Mouse (Mus musculus) ZHBTc4 (cell line): ENCODE data around the gene Mns1.

Experiments used
- DNase-seq: peaks from one replicate; pipeline ENCODE4 v3.0.0-alpha.2; 2011; ENCODE audit warnings: low read depth, low spot score

Mns1 gene

DNA sequence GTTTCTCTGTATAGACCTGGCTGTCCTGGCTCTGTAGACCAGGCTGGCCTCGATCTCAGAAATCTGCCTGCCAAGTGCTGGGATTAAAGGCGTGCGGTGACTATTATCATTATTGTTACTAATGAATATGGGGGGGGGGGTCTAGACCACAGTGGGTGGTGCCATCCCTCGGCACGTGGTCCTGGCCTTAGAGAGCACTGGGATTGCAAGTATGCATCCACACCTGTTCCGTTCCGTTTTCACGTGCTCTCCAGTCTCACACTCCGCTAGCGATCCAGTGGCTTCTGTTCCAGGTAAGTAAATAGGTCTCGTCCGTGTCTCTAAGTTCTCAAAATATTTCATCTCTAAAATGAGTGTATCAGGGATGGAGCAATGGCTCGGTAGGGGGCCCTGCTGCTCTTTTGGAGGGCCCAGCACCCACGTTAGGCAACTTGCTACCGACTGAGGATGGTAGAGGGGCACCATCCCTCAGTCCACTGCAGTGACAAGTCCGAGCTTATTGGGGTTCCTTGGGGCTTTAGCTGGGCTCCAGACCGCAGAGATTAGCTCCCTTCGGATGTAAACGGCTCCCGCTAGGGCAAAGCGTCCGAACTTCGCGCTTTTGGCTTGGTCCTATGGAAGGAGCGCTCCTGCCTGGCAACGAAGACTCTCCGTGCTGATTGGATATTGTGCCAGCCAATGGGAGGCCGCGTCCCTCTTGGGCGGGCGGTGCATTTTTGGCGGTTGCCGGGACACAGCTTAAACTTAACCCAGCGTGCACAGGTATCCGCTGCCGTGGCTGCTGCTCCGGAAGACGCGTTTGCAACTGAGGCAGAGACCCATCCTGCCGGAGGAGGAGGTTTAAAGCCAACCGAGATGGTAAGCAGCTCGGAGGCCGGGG is at the start of gene Mns1:
Gene Mns1, plus strand, starts transcription at position 190 of the 880 bp plus-strand sequence.
- DNase-seq, result peak; percentile 96

DNA sequence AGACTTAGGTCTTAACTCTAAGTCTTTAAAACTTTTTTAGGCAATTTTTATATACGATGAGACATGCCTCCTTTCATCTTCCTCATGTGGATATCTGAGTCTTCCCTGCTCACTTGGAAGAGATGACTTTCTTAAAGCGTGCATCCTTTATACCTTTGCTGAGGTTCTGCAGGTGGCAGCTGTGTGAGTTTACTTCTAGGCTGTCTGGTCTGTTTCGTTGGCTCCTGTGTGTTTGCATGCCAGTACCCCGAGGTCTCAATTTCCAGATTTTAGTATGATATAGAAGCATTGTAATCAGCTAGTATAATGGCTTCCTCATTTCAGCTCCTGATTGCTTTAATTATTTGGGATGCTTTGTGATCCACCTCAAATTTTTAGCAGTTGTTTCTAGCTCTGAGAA is 48.9 kb upstream of the Mns1 start:
- no peak for DNase-seq

DNA sequence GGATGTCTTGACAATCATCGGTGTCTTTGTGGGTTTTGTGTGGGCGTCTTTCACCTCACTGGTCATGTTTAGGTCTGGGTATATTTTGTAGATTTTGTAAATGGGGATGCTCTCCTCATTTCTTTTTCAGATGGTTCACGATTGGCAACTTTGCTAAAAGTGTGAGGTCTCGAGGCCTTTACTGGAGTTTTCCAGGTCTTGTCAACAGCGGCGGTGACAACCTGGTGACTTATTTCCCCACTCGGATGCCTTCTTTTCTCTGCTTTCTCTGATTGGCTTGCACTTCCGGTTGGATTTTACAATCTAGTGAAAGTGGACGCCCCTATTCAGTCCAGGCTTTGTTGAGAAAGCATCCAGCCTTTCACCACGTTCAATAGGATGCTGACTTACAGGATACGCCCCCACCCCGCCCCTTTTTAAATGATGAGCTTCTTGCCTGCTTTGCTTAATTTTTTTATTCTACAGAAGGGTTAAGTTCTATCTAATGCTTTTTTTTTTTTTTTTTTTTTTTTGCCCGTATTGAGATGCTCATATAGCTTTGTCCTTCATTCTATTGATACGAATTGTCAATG is 48.3 kb upstream of the Mns1 start:
- no peak for DNase-seq

DNA sequence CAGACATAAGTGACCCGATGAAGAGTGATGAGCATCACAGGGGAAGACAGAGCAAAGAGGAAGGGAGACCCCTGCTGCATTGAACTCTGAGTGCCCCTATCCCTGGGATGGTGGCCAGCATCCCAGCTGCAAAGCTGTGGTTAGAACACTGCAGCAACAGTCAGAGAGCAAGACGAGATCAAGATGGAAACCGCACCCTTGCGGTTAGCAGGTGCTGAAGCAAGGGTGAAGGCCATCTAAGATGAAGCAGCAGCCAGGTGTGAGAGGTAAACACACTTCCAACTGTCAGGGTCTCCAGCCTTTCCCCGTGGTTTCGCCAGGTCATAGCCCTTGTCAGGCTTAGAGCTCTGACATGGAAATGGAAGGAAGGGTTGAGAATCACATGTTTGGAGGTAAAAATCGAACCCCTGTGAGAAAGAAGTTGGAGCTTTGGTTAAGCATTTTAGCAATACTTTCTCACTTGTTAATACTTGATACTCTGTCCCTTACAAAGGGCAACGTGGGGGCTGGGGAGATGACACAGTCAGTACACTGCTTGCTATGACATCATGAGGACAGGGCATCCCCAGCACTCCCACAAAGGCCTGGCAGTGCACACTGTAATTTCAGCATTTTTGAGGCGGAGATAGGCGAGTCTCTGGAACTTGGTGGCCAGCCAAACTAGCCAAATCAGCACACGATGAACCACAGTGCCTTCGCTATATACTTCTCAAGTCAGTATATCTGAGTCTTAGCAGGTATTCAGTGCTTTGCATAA is 47.3 kb upstream of the Mns1 start:
- DNase-seq, result no peak

DNA sequence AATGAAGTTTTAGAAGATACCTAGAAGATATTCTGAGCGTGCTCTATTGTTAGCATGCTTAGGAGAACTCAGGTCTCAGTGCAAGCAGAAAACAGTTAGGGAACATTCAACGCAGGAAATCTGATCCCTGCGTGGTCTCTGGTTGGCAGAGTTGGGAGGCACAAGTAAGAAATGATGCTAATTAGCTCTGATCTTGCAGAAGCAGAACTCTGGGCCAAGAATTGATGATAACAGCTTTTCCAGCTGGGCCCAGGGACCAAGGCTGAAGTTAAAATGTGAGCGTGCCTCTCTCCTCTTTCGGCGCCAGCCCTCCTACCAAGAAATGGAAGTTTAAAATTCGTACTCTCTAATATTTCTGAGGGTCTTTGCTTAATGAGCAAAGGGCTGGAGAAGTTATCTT is 45.1 kb upstream of the Mns1 start:
- no peak for DNase-seq

DNA sequence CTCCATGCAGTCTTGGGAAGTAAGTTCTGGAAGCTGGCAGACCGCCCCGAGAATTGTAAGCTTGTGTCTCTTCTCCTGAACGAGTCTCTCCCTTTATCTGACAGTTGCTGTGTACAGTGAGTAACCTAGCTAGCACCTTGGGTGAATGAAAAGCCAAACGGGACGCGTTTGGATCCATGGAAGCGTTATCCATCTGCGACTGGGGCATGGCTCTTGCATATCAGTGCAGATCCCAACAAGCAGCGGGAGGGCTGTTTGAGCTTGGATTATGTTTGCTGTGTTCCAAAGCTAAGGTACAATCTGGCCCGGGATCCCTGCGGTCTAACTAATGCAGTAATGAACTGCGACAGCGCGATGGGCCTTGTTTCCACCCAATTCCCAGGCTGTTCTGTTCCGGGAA is 44.6 kb upstream of the Mns1 start:
- no peak for DNase-seq

DNA sequence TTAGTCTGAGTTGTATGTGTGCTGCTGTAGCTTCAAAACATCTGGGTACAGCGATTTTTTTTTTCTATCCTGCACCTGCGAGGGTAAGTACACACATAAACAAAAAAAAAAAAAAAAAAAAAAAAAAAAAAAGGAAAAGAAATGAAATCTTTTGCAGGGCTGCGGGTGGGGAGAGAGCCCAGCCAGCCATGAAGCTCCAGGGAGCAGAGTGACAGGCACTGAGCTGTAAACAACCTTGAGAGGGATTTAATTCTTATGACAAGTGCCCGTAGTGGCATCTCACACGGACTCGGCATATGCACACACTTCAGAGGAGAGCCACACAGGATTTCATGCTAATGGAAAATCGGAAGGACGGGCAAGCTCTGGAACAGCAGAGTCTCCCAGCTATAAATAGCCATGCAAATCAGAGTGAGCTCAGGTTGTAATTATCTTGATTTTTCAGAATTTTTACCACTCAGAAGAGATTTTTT is 43.9 kb upstream of the Mns1 start:
- DNase-seq, result no peak

DNA sequence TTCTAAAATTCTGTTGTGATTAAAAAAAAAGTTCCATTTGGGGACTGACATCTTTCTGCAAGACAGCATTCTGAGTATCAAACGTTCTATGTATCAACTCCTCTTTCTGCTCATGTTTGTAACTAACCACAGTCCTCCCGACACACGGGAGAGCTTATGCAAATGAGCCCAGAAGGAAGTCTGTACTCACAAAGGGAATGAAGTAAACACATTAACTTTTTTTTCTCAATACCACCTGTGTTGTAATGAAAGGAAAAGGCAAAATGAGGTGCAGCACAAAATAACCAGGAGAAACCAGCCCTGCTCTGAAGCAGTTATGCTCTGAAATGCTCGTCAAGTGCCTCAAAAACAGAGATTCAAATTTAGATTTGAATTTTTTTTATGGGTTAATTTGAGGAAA is 37.7 kb upstream of the Mns1 start:
- no peak for DNase-seq

DNA sequence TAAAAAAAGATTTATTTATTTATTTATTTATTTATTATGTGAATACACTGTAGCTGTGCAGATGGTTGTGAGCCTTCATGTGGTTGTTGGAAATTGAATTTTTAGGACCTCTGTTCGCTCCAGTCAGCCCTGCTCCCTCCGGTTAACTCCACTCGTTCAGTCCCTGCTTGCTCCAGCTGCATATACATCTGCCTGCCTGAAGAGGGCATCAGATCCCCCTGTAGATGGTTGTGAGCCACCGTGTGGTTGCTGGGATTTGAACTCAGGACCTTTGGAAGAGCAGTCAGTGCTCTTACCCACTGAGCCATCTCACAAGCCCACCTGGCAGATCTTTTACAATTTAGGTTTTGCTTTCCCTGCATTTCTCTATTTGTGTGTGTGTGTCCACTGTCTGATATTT is 36.0 kb upstream of the Mns1 start:
- peak; percentile 16 for DNase-seq

DNA sequence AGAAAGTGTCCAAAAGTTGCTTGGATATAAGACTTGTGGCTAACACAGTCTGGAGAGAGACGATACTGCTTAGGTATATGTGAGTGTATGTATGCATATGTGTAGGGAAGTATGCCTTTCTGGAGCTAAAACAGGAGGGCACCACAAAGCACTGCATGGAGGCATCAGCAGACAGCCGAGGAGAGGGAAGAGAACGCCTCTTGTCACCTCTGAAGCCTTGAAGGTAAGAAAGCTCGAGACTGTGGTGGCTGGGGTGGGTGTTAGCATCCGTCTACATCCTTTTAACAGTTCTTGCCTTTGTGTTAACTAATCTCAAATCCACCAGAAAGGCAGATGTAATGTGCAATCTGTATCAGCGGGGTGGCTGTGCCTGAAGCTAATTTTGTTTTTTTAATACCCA is 34.4 kb upstream of the Mns1 start:
- DNase-seq, result no peak

DNA sequence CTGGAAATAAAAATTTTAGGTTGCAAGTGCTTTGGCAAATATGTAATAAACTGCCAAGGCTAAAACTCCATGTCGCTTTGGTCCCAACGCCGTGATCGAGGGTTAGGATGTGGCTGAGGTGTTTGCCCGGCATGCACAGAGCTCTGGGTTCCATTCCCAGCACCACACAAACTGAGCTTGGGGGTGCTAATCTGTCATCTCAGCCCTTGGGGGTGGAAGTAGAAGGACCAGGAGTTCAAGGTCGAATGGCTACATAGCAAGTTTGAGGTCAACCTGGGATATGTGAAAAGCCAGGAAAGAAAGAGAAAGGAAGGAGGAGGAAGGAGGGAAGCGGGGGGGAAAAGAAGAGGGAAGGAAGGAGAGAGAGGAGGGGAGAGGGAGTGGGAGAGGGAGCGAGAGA is 33.4 kb upstream of the Mns1 start:
- no peak for DNase-seq

DNA sequence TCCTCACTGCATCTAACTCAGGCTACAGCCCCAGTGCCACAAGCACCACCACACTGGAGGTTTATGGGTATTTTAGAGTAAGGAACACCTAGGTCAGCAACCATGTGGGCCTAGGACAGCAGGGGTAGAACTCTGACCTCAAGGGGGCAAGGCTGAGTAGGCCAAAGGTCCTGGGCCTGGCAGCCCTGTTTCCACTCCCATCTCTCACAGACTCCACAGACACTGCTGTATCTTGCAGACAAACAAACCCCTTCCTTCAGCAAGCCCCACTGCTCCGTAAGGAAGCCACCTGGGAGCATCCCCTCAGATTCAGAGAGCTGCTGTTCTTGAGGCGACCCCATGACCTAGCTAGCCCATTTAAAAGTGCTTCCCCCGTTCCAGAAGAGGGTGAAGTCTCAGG is 32.9 kb upstream of the Mns1 start:
- DNase-seq, result no peak

DNA sequence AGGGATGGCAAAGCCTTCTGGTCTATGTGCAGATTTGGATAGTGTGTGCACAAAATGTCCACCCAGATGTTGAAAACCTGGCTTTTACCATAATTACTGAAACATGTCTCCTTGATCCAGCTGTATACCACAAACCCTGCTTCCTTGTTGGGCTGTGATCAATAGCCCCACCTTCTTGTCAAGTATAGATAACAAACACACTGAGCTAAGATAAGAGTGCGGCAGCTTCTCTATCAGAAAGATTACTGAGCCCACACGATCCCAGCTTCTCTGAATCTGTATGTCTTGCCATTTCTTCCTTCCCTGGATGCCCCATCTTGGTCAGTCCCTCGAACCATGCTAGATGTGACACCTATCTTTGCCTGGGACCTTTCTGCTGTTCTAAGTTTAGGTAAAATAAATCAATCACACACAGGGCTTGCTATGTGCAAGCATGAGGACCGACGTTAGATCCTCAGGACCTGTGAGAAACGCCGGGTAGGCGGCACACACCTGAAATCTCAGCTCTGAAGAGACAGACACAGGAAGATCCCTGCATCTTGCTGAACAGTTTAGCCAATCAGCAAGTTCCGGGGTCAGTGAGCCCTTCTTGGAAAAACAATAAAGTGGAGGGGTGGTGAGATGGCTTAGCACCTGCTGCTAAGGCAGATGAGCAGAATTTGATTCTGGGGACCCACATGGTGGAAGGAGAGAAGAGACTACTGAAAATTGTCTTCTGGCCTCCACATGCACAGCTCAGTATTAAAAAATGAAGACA is 31.8 kb upstream of the Mns1 start:
- DNase-seq, result no peak

DNA sequence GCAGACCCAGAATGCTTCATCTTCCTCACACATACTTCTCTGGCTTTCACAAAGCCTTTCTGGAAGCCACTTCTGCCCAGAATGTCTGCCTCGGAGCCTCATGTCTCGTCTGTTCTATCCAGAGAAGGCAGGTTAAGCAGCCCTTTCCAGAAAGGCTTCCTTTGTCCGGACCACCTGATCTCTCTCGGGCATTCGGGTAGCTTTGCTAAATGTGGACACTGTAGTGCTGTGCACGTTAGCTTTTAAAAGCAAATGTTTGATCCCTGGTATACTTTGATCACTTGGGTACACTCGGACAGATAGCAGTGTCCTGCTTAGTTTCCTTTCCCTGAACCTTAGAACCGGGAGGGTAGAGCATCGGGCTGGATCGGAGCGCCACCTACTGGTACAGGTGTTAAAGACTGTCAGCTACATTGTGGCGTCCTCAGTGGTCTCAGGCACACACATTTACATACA is 29.7 kb upstream of the Mns1 start:
- DNase-seq, result peak; percentile 87

DNA sequence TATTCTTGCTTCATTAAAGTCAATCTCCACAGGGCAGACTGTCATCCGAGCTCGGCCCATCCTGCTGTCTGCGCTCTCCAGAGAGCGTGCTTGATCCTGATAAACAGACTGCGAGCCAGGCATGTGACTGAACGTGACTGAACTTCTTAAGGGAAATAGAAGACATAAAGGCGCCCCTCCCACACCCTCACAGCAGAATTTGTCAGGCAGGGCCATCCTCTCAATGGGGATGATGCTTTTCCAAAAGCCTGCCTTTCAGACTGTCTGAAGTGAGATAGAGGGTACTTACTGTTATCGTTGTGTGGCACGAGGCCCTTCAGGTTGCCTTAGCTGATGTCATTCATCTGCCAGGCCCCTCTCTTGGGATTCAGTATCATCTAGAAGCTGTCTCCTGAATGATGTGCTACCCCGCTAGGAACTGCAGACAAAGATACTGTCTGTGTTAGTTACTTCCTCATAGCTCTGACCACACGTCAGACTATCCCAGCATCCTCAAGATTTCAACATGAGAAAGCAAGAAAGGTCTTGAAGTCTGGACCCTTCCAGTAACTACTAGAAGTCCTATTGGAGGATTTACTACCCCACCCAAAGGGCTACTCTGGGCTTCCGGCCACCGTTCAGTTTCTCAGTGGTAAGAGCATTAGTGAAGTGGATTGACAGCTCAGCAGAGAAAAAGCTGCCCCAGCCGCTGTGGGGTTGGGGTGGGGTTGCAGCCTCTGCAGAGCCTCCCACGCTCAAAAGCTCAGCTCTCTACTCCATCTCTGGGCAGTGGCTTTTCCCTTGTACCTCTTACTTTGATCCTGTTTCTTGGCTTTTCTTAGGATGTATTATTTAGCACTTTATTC is 28.2 kb upstream of the Mns1 start:
- peak; percentile 13 for DNase-seq

DNA sequence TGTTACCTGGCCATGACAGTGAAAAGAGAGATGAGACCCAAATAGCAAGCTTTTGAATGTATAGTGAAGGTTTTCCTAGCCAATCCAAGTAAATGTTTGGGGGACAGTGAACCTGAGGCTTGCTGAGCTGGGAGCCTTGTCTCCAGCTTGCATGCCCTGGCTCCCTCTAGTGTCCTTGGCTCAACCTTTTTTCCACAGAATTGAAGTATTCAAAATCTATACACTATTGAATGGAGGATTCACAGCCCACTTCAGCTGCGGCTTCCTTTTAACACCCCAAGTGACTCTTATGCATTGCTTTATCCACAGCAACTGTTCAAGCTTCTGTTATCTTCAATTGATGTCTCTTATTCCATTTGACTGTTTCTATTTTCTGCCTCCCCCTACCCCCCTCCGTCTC is 26.1 kb upstream of the Mns1 start:
- no peak for DNase-seq

DNA sequence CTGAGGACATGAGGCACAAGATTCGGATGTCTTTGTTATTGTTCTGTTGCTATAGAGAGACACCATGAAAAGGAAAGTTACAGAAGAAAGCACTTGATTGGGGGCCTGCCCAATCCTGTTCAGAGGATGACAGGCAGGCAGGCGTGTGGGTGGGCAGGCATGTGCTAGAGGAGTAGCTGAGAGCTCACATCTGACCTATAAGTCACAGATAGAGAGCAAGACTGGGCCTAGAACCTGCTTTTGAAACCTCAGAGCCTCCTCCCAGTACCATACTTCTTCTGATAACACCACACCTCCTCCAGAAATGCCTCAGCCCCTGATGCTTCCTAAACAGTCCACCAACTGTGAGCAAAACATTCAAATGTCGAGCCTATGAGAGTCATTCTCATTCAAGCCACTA is 19.4 kb upstream of the Mns1 start:
- no peak for DNase-seq

DNA sequence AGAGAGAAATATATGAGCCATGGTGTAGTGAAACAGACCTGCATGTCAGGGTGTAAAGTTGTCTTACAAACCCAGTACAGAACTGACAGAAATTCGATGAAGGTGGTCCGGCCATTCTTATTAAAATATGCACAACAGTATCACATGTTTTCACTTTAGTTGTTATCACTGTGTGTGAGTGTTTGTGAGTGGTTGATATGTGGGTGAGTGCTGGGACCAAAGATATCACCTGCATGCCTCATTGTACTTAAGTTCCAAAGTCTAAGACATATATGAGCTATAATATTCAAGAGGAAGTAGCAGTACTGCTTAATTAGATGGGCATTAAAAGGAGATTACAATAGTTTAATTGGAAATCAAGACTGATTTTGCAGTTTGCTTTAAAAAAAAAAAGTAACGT is 17.3 kb upstream of the Mns1 start:
- no peak for DNase-seq

DNA sequence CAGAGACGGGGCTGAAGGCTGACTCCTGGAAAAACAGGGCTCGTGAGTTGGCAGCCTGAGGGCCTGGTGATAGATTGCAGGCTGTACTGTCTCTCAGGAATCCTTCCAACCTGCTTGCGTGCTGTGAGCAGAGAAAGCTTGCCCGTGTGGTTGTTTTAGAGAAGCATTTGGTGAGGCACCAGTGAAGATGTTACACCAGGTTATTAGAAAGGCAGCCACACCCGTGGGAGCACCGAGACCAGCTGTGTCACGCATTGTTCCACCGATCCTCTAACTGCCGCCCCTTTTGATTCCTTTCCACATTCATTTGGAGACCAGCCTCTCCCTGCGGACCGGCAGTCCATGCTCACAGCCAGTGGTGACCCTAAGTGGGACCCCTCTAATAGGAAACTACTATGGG is 15.5 kb upstream of the Mns1 start:
- DNase-seq, result peak; percentile 31

DNA sequence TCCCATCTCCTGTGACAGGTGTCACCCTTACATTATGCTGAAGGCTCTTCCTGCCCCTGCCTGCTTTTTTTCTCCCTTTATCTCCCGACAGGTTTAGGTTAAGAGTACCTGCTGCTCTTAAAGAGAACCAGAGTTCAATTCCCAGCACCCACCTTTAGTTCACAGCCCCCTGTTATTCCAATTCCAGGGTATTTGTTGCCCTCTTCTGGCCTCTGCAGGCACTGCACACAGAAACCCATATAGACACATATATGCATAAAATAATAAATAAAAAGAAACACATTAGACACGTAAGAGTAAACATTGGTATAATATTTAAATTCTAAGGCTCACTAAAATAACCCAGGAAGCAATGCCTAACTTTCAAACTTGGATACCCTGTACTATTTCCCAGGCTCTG is 15.1 kb upstream of the Mns1 start:
- peak; percentile 17 for DNase-seq

DNA sequence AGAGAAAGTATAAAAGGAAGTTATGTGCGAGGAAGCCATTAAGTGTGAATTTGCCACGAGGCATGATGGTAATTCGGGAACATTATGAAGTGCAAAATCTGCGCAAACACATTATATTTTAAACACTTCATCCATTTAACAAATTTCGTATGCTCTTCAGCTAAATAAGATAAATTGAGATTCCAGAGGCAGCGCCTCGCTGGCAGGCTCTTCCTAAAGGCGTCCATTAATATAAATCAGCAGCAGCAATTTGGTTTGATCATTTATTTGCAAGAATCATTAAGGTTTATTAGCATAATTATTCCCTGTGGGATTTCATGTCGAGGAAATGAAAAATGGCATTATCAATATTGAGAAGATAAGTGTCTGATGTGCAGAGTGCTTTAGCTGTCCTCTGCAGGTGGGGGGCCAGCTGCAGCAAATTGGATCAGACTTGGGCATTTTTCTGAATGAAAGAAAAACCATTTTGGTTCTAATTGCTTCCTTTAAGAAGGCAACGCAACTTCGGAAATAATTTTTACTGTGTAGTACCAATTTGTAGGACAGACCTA is 12.4 kb upstream of the Mns1 start:
- DNase-seq, result no peak
